Mouse (Mus musculus) hindlimb bud, embryonic 11.5 days (tissue): ENCODE measurements around the gene Trim14.

Experiments
- DNase-seq: peaks from one replicate; pipeline ENCODE4 v3.0.0-alpha.2; 2012; ENCODE audit warnings: low read depth, low spot score; ENCODE audit errors: extremely low spot score

The Trim14 gene

DNA sequence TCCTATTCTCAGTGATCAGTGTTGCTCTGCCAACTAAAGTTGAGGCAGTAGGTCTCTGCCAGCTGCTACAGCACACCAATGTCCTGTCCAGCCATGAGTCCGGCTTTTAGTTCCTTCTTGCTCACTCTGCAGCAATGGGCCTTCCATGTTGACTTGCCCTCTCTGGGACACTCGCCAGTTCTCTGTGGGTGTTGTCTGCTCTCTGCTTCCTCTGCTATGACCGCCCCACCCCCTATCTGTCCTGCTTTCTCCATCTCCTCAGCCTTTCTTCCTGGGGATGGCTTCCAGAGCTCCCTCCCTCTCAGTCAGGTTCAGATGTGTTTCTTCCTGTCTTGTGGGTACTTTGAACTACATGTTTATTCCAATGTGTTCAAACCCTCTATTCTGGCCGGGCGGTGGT, 48.6 kb downstream of the Trim14 start:
- no peak for DNase-seq

DNA sequence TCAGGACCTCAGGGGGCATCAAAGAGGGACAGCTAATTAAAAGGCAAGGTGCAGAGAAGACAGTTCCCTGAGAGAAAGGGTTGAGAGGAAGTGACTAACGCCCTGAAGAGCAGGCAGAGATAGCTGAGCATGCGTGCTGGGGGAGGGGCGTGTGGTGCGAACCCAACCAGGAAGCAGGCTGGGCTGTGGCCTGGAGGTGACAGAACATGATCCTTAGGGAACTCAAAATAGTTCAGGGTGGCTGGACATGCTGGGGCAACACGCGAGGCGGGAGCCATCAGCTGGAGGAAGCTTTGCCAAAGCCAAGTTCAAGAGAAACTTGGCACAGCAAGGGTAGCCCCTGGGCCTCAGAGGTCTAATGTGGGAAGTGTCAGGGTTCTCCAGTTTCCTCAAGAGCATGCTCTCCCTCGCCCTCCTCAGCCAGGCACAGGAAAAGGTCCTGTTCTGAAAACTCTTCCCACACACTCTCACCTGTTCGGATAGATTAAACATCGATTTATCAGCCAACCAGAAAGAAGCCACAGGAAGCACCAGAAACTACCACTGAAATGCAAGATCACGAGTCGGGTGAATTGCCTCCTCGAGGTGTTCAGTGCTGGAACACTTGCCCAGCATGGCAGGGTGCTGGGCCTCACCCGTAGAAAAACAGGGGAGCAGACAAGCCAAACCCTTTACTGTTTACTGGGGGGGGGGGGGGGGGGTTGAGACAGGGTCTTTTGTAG, 50.1 kb downstream of the Trim14 start:
- DNase-seq: no peak

DNA sequence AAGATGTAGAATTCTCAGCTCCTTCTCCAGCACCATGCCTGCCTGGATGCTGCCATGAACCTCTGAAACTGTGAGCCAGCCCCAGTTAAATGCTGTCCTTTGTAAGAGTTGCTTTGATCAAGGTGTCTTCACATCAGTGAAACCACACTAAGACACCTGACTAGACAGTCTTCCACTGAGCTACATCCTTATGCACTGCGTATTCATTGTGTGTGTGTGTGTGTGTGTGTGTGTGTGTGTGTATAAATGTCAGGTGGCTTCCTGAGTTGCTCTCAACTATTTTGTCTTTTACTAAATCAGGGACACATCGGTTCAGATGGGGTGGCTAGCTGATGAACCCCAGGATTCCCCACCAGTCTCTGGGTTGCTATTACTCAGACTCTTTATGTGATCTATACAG, 56.9 kb downstream of the Trim14 start:
- DNase-seq: no peak

DNA sequence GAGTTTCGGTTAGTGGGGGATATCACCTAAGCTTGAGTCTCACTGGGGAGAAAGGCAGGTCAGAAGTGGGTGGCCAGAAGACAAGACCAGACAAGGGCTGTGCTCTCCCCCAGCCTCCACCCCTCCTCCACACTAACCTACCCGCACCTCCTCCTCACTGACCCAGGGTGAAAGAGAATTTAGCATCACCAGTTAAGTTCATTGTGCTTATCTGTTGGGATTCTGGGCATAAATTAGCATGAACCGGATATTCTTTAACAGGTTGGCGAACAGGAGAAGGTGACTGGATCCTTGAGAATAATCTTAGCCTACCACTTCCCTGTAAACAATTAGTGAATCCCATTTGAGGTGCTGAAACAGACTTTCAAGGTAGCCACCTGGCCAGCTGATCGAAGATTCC, 60.8 kb downstream of the Trim14 start:
- DNase-seq: no peak

DNA sequence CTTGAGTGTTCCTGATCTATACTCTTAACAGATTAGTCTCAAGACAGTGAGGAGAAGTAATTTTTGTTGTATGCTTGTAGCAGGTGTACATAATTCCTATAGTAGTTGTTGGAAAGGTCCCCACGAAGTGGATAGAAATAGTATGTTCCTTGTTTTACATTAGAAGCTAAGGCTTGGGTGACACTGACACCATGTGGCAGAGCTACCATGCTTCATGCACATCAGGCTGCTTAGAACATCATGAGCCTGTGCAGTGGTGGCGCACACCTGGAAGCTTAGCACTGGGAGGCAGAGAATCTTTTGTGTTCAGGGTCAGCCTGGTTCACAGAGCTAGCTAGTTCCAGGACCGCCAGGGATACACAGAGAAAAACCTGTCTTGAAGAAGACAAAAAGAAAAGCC, 70.2 kb downstream of the Trim14 start:
- no peak for DNase-seq

DNA sequence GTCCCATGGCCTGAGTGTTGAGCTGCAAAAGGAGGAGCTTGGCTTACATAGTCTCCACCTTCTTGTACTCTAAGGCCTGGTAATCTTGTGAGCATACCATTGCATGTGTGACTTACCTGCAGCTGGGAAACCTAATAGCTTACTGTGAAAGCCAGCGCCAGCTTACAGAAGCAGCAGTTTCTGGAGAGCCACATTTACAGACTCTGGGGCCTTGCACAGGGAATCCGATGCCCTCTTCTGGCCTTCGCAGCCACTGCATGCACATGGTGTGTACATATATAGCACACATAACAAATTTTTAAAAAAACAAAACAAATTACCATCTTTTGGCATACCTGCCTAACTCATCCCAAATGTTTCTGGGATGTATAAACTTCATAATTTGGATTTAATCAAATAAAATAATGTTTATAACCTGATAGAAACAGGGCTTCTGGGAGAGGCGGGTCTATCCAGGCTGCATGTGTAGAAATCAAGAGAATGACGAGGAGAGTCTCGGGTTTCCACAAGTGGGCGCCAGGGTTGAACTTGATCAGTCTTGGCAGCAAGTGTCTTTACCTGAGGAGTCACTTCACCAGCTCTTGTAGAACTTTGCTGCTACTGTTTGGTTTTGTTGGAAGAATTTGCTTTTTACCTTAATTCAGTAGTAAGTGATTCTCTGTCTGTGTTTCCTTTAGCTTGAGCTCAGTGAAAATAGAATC, 72.7 kb downstream of the Trim14 start:
- DNase-seq: no peak

DNA sequence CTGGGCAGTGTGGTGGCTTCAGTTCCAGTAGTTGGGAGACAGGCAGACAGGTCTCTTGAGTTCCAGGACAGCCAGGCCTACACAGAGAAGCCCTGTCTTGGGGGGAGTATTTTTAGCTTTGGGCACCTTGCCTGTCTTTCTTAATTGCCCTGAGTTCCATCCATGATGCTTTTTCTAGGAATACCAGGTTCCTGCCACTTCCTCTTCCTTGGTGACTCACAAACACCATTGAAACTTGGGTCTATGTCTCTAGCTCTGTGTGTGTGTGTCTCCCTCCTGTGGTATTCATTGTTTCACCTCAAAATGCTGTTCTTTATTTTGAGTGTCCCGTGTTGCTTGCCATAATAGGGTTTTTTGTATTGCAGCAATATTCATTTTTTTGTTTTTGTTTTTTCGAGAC, 77.5 kb downstream of the Trim14 start:
- DNase-seq: no peak

DNA sequence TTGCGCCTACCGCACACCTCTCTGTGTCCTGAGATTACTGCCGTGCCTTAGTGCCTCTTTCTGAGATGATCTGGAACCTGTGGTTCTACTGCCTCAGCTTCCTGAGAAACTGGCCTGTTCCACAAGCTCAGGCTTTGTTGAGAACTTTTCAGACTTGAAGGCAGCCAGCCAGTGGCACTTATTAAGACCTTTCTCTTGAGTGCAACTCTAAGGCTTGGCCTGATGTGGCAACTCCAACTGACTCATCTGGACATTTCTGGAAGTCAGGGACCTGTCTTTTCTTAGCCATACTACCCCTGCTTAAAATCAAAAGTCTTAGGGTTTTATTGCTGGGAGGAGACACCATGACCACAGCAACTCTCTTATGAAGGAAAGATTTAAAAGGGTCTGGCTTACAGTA, 78.8 kb downstream of the Trim14 start:
- no peak for DNase-seq

DNA sequence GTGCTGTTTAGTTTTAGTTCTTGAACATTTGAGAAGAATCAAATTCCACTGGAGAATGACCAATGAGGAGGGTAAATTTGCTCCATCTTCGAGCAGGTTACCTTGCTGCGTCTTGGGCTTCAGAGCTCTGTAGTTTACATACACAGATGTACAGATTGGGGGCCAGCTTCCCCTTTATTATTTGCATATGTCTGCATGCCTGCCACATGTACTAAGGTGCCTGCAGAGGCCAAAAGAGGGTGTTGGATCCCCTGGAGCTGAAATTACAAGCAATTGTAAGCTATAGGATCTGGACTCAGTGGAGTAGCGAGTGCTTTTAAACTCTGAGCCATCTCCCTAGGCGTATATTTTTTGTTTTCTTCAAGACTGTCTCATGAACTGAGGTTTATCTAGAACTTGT, 79.2 kb downstream of the Trim14 start:
- no peak for DNase-seq

DNA sequence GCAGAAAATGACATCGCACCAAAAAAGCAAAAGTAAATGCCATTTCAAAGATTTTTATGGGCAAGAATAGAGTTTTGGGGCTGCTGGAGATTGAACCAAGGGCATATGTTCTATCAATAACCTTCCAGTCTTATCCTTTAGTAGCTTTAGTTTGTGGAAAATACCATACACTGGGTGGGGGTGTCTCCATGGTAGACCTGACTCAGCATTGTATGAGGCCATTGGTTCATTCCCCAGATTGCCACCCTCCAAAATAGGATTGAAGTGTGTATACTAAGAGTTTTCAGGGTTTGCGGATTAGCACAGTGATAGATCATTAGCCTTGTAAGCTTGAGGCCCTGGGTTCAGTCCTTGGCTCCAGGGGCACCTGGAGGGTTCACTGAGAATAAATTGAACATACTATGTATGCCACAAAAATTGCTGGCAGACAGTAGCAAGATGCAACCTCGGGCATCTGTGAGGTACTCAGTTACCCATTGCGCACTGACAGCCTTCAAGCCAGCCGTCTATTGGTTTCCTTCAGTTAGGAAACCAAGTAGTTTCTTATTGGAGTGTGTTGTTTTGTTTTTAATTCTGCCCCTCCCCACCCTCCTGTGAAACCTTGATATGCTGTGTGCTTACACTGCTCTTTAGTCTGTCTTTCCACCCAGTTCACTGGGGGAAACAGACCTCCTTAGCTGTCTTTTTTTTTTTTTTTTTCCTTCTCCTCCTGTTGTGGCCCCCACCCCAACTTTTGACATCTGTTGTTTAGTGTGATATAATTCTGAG, 81.7 kb downstream of the Trim14 start:
- no peak for DNase-seq

DNA sequence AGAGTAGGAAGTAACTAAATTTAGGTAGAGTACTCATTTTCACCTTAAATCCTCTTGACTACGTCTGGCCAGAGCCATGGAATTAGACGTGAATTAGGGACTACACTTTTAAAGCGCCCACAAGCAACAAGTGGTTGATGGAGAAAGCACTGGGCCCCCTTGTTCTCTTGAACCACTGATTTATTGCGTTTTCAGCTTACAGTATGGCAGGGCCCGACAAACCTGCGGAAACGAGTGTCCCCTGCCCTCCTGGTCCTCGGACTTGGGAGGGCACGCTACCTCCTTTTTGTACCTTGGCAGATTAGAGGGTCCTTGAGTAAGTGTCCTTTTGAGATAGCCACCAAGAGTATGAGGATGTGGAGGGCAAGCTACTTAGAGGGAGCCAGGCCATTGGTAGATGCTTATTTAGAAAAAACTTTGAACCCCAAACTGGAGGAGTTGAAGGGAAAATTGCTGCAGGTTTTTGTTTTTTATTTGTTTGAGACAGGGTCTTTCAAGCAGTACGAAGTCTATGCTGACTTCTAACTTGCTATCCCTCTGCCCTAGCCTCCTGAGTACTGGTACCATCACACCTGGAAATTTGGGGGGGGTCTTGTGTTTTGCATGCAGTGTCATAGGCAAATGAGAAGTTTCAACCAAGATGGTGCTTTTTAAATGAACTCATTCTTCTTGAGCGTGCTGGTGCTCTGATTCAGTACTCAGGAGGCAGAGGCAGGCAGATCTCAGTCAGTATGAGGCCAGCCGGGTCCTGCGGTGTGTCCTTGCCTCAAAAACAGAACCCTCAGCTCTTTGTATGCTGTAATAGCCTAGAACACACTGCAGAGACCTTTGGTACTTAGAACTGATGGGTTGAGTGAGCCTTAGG, 82.9 kb downstream of the Trim14 start:
- DNase-seq: no peak

DNA sequence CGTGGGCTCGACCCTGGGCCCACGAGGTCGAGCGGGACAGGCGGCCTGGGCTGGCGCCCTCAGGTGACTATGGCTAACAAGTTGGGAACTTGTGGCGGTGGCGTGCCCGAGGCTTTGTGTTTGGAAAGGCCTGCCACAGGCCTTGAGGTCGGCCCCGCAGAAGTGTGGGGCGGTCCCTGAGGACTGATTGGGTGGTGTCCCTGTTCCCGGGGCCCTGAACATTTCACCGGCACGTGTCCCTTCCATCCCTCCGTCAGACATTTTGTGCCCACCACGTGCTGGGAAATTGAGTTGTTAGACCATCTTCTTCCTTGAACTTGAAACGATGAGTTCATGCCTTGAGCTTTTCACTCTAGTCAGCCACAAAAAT, 83.5 kb downstream of the Trim14 start:
- peak; percentile 56 for DNase-seq

DNA sequence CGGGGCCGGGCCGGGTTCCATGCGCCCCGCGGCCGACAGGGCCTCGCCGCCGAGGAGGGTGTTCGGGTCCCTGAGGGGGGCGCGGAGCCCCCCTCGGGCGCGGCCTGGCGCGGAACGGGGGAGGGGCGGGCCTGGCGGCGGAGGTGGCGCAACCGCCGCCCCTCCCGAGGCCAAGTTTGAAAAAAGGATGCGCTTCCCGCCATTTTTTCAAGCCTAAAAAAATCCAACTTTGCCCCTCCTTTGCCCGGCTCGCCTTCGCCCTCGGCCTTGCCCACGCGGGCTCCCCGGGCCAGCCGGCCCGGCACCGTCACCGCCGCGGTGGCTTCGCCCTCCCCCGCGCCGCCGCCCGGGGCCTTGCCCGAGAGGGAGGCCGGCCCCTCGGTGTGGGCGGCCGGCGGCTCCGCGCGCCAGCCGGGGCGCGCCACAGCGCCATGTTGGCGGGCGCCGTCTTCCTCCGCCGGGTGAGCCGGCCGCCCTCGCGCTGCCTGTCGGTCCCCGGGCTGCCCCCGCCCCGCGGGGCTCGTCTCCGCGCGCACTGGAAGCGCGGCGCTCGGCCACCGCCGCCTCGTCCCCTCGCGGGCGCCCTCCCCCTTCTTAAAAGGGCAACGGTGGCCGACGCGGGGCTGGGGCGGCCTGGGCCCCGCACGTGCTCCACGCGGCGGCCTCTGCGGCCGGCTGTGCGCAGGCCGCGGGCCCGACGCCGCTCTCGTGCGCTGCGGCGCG, 84.0 kb downstream of the Trim14 start:
- DNase-seq: no peak

DNA sequence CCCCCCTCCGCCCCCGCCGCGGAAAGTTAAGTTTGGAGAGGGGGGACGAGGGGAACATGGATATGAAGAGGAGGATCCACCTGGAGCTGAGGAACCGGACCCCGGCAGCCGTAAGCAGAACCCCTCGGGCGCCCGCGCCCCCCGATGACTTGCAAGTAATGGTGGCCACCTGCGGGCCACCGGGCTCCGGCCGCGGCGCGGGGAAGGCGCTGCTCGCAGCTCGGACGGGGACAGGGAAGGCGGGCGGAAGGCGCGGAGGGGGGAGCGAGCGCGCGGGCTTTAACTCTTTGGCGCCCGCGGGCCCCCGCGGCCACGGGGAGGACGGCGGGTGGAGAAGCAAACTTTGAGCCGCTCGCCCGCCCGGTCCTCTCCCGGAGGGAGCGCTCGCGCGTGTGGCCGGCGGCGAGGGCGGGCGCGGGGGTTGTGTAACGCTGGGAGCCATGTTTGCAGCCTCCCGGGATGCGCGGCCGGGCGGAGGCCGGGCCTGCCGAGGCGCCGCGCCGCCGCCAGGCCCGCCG, 84.6 kb downstream of the Trim14 start:
- no peak for DNase-seq

DNA sequence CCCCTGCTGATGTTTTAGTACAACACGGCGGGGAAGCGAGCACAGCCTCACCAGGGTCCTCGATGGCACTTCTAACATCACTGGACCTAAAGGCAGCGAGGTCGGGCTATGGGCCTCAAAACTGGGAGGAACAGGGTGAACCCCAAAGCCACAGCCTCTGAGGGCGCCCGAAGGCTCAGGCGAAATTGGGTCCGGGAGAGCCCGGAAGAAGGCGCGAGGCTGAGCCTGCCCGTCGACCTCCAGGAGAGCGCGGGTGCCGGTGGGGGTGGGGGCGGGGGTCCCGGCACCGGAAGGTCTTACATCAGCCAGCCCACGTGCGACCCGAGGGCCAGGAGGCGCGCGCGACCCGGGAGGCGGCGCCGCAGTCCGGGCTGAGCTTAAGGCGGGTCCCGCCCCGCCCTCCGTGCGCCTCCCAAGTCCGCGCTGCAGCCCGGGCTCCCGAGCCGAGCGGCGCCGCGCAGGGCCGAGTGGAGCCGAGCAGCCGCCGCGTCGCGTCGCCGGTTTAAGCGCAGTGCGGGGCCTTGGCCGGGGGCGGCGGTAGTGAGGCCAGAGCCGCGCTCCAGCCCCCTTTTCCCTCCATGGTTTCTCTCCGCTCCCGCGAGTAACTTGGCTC, 85.3 kb downstream of the Trim14 start, which contains the start of gene Anp32b:
Anp32b (plus strand) TSS at position 384 of the 613 bp plus-strand sequence.
- peak; percentile 41 for DNase-seq

DNA sequence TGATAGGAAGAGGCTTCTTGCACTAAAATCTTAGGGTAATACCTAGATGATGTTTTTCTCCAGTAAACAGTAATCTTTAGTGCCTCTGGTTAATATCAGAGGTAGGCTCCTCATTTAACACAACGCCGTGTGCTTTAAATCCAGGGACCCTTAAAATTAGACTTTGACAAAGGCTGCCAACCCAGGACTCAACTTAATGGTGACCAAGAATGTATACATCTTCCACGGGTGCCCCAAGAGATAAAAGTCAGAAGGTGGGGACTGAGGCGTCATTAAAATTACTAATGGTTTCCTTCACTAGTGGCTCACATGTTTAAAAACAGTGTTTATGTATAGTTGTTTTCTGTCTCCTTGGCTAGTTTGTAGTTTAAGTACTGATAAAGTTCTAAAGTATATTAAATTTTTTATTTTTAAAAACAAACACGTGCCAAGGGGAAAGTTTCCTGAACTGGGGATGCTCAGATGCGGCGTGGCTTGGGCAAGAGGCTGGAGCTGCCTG, 85.9 kb downstream of the Trim14 start:
- DNase-seq: no peak

DNA sequence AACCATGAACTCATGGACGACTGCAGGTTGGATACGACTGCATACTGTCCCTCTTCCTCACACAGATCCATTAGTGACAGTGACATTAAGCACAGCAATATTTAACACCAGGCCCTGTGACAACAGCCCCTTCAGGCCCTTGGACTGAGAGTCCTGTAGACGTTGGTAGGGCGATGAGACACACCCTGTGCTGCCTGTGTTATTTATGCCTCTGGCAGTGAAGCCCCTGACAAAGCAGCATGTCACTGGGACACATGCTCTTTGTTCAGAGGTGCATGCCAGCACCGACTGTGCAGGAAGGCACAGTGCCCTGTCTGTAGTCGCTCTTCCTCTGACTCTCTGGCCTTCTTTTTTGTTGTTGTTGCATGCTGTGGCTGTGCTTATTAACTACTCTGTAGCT, 87.1 kb downstream of the Trim14 start:
- DNase-seq: no peak

DNA sequence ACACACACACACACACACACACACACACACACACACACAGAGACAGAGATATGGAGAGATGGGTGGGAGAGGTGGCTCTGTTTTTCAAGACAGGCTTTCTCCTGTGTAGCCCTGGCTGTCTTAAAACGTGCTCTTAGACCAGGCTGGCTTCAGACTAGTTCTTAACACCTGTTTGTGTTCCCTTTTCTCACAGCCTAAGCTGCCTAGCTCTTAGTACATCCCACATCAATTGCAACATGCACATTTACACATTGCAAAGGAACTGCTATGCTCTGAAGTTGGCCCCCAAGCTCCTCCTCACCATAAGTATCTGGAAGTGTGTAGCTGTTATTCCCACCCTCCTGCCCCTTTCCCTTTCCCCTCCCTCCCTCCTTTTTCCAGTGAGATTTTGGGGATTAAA, 88.5 kb downstream of the Trim14 start:
- no peak for DNase-seq

DNA sequence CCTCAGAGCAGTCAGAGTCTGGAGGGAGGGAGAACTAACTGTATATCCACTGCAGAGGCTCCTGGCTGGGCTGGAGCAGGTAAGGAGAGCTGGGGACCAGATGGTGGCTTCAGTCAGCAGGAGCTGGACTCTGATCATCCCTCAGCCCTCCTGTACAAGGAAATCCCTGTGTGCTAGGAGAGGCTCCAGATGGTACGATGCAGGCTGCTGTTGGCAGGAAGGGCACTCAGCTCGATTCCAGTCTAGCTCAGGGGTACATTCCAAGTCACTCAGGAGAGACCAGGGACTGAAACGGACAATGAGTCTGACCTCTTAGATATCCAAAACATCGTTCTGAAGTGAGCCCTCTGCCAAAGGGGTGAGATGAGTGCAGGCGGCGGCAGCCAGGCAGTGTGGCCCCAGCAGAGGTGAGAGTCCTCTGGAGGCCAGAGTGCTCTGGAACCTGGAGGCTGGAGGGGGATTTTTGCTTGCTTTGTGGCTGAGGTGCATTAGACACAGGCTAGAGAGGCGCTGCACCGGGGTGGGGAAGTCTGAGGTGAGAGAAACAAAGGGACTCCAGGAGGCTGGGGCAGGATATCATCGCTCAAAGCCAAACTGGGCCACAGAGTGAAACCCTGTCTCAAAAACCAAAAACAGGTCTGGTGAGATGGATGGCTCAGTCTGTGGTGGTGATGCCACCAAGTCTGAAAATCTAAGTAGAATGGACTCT, 90.5 kb downstream of the Trim14 start:
- no peak for DNase-seq
